Mouse (Mus musculus): ENCODE results near the gene Sgcd. TPM values are rescaled to one million over a fixed set of nuclear protein-coding genes. Genes with fewer than 3 reads are reported as not detected.
A peak's percentile ranks its signal among the peaks of the same experiment; 100 is the strongest.

The Sgcd gene
- total and polyA plus RNA-seq, 2 experiments from 2014 or later, result 5.8 to 24.4 TPM

- H3K27me3 ChIP-seq (ENCODE audit: control insufficient read depth, insufficient read depth, low read length), result no peaks in the 10 kb centered on the region
- H3K4me3 ChIP-seq (ENCODE audit: low read depth, low read length), result no peak overlapping the region
- H3K9ac ChIP-seq (replicated peaks; ENCODE audit: low read depth, low read length), result no peak overlapping the region
- 39% methylated on average over 8 of the region's 8 CpGs for WGBS
- H3K4me1 ChIP-seq (ENCODE audit: control insufficient read depth, insufficient read depth), result no peaks in the 10 kb centered on the region
- no peaks in the 10 kb centered on the region for H3K9me3 ChIP-seq (replicated peaks; ENCODE audit: control insufficient read depth, low read length)
- H3K27ac ChIP-seq (ENCODE audit: low read depth), result no peak overlapping the region
- TF ChIP-seq EP300 (IDR thresholded peaks at IDR 0.05; ENCODE audit: low read depth), result no peak
- TF ChIP-seq CTCF (IDR thresholded peaks at IDR 0.05; ENCODE audit: low read depth), result peak; percentile 39
- no peak for ATAC-seq (ENCODE audit: insufficient read depth, low read depth)
- no peak overlapping the region for H3K4me2 ChIP-seq (ENCODE audit: low read depth, low read length)
- H3K36me3 ChIP-seq (replicated peaks; ENCODE audit: control insufficient read depth, insufficient read depth, low read length), result no peaks in the 10 kb centered on the region
- no peak for DNase-seq (ENCODE audit: low spot score)
These were observed 1140.4 kb downstream of the Sgcd start for GRCm38 (mm10) chr11:46848221-46848971.

GRCm38 (mm10) chr11:46847827-46848220 is 1140.9 kb downstream of the Sgcd start:
- H3K27ac ChIP-seq (ENCODE audit: low read depth), result no peak overlapping the region
- H3K27me3 ChIP-seq (ENCODE audit: control insufficient read depth, insufficient read depth, low read length), result no peaks in the 10 kb centered on the region
- H3K9me3 ChIP-seq (replicated peaks; ENCODE audit: control insufficient read depth, low read length), result no peaks in the 10 kb centered on the region
- no peak overlapping the region for H3K4me3 ChIP-seq (ENCODE audit: low read depth, low read length)
- H3K9ac ChIP-seq (replicated peaks; ENCODE audit: low read depth, low read length), result no peak overlapping the region
- 63% methylated on average over 3 of the region's 3 CpGs for WGBS
- DNase-seq (ENCODE audit: low spot score), result no peak
- no peaks in the 10 kb centered on the region for H3K4me1 ChIP-seq (ENCODE audit: control insufficient read depth, insufficient read depth)
- H3K36me3 ChIP-seq (replicated peaks; ENCODE audit: control insufficient read depth, insufficient read depth, low read length), result no peaks in the 10 kb centered on the region
- no peak overlapping the region for H3K4me2 ChIP-seq (ENCODE audit: low read depth, low read length)
- TF ChIP-seq CTCF (IDR thresholded peaks at IDR 0.05; ENCODE audit: low read depth) (no peak), EP300 (IDR thresholded peaks at IDR 0.05; ENCODE audit: low read depth) (no peak)
- ATAC-seq (ENCODE audit: insufficient read depth, low read depth), result no peak

- ATAC-seq (ENCODE audit: insufficient read depth, low read depth) (no peak), DNase-seq (ENCODE audit: low spot score) (no peak)
- no peak for TF ChIP-seq EP300 (IDR thresholded peaks at IDR 0.05; ENCODE audit: low read depth)
- no peak for TF ChIP-seq CTCF (IDR thresholded peaks at IDR 0.05; ENCODE audit: low read depth)
- no peaks in the 10 kb centered on the region for H3K9me3 ChIP-seq (replicated peaks; ENCODE audit: control insufficient read depth, low read length)
- H3K27me3 ChIP-seq (ENCODE audit: control insufficient read depth, insufficient read depth, low read length), result no peaks in the 10 kb centered on the region
- H3K4me1 ChIP-seq (ENCODE audit: control insufficient read depth, insufficient read depth), result no peaks in the 10 kb centered on the region
- no peak overlapping the region for H3K4me3 ChIP-seq (ENCODE audit: low read depth, low read length)
- H3K4me2 ChIP-seq (ENCODE audit: low read depth, low read length), result no peak overlapping the region
- H3K9ac ChIP-seq (replicated peaks; ENCODE audit: low read depth, low read length), result no peak overlapping the region
- WGBS, result 62% methylated on average over 1 of the region's 1 CpGs
- no peak overlapping the region for H3K27ac ChIP-seq (ENCODE audit: low read depth)
- H3K36me3 ChIP-seq (replicated peaks; ENCODE audit: control insufficient read depth, insufficient read depth, low read length), result no peaks in the 10 kb centered on the region
These were observed 1142.1 kb downstream of the Sgcd start for GRCm38 (mm10) chr11:46846661-46847060.

All from heart, postnatal 0 days (tissue).